Mouse (Mus musculus): Measurements from ENCODE around the gene Minpp1. TPM values are rescaled to one million over a fixed set of nuclear protein-coding genes. Genes with fewer than 3 reads are reported as not detected.

Gene Minpp1
- total RNA-seq, 2 experiments from 2014 or later, result 23.0 to 25.6 TPM

DNA sequence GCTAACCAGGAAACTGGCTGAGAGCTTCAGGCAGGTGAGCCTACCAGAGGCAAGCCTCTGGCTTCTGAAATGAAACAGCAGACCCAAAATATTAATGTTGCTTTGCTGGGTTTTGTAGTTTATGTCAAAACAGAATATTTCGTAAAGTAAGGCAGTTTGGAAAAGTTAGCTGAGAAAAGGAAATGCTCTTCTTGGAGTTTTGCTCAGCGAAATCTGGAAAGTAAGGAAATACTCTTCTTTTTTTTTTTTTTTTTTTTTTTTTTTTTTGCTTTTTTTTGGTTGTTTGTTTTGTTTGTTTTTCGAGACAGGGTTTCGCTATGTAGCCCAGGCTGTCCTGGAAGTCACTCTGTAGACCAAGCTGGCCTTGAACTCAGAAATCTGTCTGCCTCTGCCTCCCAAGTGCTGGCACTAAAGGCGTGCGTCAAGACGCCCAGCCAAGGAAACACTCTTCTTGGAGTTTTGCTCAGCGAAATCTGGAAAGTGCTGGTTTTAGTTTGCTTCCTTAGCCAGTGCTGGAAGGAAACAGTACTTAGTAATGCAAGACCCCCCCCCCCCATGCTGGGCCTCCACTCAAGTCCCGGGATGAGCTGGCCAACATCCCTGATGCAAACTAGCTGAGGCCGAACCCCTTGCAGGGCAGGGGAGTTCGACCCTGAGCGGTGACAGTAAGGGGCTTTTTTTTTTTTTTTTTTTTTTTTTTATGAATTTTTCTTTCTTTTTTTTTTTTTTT is 3.8 kb downstream of the Minpp1 start:
- DNase-seq, result no peak

DNA sequence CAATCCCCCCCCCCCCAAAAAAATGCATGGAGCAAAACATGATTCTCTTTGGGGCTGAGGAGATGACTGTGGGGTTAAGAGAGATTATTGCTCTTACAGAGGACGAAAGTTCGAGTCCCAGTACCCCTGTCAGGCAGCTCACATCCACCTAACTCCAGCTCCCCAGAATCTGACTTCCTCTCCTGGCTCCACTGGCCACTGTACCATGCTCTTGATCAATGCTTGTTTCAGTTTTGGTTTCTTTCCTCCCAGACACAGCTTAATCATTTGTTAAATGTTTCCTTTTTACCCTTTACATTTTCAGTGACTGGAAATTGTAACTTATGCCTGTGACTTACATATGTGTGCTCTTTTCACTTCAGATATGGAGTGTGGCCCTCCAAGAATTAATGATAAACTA is 5.4 kb downstream of the Minpp1 start:
- no peak for DNase-seq

DNA sequence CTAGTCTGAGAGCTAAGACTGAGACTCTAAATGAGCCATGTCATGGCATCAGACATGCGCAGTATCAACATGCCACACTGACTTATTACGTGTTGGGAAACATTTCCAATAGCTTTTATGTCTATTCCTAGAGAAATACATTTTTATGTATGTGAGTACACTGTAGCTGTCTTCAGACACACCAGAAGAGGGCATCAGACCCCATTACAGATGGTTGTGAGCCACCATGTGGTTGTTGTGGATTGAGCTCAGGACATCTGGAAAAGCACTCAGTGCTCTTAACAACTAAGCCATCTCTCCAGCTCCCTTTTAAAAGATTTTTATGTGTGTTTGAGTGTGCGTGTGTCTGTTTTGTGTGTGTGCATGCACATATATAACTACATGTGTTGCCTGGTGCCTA is 6.8 kb downstream of the Minpp1 start:
- no peak for DNase-seq

DNA sequence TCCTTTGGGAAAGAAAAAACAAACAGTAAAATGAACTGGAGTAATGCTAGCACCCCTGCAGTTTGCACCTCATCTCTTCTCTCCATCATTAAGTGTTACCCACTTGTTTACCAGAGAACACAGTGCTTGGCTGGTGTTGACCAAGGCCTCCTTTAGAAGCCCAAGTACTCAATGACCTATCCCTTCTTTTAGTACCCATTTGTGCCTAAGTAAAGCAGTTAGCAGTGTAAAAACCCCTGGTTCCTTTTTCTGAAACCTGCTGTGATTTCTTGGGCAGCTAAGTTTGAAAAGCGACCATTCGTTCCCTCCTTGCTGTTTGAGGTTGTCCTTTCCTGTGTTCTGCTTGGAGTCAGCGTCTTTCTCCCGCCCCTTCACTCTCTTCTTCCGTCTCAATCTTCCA is 7.4 kb downstream of the Minpp1 start:
- DNase-seq, result no peak

DNA sequence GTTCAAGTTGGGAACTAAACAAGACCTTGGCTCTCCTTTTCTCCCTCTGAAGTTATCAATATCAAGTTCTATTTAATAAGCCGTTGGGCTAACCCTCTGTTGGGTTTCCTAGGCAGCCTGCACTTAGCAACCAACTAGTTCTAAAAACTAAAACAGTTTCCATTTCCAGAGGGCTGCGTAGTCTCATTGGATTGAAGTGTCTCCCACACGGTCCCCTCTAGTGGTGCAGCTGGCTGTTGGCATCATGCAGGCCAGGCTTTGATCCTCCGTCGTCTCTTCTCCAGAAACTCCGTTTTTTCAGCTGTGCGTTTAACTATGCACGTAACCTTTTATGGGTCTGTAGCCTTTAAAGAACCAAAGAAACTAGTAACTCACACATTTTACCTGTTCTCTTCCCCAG is 7.9 kb downstream of the Minpp1 start:
- no peak for DNase-seq

DNA sequence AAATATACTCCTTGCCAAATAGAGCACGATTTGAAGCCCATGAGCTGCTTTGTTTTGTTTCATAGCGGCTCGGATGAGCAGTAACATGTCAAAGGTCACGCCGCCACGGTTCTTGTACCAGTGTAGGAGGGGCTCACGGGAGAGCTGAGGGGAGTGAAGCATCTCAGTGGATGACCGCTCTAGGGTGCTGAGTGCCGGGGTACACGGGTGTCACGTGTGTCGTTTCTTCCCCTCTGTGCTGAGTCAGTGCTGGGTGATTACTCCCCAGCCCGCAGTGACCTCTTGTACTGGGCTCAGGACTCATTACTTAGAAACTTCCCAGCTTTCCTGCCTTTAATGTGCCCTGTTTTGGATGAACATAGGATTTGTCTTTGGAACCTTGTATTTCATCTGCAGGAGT is 9.0 kb downstream of the Minpp1 start:
- DNase-seq, result no peak

DNA sequence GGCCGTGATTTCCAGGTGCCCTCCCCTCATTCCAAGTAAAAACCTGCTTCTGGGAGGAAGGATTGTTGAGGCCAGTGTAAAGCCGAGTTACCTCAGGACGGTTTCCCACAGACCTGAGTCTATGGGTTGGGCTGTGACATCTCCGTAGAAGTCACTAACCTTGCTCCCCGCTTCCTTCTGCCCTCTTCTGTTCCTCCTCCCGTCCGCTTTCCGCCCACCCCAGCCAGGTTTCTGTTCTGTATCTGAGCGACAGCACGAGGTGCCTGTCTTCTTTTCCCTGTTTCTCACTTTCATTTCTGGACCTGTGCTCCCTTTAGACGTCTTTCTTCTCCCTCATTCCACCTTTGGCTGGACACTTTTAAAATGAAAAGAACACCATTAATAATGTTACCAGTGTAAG is 9.5 kb downstream of the Minpp1 start:
- DNase-seq, result no peak

DNA sequence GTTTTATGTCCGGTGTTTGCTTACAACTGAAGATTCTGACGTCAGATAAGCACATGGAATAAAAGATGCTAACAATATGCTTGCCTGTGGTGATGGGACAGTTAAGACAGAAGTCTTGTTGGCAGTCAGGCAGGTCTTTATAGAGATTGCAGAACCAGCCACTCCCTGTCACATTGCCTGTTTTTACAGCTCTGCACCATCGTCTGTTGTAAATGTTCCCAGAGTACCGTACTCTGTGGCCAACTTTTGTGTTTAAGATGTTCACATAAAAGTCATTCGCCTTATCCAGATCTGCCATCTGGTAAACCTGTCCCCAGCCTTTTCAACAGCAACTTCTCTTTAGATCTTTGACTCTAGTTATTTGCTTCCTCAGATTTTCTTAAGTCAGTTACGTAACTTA is 11.8 kb downstream of the Minpp1 start:
- no peak for DNase-seq

DNA sequence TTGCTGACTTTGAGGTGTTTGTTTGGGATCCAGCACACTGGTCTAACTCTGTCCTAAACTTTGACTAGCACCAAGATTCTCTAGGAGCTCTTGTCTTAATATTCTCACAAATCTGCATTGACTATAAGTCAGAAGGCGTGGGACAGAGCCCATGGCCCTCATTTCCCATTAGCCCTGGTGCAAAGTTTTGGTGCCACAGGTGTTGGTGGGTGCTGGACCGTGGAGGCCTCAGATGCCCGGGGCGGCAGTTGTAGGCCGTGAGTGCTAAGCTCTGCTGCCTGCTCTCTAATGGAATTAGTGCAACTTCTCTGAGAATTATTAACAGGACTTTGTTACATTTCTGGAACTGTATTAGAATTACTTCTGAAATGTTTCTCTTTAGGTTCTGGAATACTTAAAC is 12.4 kb downstream of the Minpp1 start:
- no peak for DNase-seq

DNA sequence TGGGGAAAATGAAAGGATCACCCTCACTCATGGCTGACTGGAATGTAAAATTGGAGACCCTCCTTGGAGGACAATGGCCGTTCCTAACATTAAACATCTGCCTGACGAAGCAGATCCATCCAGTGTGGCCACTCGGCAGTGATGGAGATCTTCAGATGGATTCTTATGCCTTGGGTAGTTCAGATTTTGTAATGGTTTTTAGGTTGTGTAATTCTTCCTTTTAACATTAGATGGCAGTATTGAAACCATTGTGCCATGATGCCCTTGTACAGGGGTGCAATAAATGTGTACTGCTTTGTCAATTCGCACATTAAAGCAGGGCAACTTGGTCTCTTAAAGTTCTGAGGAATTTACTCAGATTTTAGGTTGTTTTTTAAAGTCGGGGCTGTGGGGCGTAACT is 15.8 kb downstream of the Minpp1 start:
- no peak for DNase-seq

DNA sequence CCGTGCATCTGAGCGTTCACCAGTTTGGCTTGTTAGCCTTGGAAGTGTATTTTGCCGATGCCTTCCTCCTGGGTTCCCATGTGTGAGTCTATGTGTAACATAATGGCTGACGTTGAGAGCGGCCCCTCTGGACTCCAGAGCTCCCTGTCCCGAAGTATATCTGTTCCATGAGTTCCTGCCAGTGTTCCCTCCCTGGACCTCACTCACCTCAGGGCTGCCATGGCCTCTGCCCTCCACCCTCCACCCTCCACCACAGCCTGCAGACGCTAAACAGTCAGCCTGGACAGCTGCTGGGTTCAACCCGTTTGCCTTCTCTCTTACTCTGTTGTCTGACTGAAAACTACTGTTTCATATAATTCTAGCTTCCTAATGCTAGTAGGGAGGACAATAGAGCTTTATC is 20.5 kb downstream of the Minpp1 start:
- no peak for DNase-seq

DNA sequence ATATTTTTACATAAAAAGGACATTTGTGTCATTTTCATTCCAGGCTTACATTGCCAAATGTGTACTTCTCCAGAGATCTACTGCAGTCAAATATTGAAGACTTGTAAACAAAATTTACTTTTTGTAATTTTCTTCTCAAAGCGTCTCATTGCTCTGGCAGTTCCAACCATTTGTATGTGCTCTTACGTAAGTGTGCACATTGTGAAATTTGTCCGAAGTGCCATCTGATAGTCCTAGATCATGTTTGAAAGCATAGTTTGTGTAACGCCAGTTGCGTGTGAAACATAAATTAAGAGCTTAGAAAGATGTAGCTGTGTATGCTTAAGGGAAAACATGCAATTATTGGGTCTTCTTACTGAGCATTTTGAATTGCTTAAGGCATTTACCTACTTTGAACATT is 20.9 kb downstream of the Minpp1 start:
- no peak for DNase-seq

DNA sequence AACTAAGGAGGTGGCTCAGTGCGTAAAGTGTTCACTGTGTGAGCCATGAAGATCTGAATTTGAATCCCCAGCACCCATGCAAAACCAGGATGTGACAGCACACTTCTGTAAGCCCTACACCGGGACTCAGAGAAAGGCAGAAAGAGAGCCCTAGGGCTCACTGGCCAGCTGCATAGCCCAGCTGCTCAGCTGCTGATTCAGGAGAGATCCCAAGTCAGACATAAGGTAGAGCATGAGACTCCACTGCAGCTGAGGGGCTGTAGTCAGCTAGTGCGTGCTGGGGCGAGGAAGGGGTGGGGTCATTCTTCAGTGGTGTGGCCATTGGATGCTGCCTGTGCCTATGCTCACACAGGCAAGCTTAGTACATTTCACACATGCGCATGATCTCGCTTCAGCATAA is 21.5 kb downstream of the Minpp1 start:
- DNase-seq, result no peak

DNA sequence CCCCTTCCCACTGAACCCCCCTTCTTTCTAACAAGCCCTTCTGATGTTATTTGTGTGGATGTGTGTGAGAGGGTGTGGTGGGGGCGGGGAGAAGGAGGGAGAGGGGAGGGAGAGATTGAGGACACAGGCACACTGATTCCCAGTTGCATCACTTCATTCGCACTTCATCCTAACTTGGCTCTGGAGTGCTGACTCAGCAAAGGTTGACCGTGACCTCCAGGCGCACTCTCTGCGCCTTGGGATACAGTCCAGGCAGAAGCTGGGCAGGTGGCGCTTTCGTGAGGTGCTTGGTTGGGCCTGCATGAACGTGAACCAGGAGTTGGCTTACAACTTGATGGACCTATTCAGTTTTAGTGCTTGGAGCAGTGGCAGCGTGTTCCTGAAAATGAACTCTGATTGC is 22.0 kb downstream of the Minpp1 start:
- no peak for DNase-seq

DNA sequence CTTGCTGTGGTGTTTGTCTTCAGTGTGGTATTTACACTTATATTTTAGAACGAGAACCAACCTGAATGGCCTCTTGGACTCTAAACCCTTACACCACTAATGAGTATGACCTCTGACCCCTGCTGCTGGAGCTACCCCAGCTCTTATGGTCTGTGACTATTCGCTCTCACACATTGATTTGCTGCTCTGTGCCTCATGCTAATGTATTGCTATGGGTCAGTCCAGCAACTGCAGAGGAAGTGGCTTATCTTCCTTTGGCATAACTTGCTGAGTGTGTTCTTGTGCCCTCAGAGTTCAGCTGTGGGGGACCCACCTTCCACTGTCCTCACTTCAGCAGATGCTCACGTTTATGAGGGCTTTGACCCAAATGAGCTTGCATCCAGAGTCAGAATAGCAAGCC is 24.7 kb downstream of the Minpp1 start:
- no peak for DNase-seq

DNA sequence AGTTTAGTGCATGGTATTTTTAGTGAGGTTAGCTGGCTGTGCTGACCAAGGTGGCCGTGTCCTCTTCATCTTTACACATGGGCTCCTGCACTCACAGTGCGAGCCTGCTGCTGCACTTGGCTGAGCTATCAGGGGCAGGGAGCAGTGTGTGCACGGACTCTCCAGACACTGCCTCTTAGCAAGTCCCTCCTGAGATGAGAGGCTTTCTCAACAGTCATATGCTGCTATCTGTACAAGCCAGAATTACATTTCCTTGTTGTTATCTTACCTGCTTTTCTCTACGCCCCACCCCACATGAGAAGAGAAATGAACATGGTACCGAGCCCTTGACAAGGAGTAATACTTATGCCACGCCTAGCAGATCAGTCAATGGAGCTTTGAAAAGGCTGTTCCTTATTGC is 25.4 kb downstream of the Minpp1 start:
- no peak for DNase-seq

DNA sequence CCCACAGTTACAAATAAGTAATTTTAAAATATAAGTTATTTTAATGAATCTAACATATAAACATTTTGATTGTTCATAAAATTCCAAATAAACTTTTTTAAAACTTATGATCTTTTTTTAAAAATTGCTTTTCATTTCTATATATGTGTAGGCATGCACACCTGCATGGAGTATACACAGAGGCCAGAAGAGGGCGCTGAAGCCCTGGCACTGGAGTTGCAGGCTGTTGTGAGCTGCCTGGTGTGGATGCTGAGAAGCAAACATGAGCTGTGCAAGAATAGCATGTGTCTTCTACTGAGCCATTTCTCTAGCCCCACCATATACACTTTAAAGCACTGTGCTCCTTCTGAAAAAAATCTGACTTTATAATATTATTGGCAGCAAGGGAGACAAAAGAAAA is 26.9 kb downstream of the Minpp1 start:
- no peak for DNase-seq

DNA sequence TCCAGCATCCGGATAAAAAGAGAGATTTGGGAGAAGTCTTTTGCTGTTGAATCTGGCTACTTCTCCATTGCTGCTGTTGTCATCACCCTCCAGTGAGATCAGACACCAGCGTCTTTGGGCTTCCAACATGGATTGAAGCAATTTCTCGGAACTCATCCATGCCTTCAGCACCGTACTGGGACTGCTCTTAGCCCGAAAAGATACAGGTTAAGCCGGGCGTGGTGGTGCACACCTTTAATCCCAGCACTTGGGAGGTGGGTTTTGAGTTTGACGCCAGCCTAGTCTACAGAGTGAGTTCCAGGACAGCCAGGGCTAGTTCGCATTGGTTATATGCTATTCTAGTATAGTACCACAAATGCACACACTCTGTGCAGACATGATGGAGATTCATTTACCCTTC is 31.0 kb downstream of the Minpp1 start:
- no peak for DNase-seq

DNA sequence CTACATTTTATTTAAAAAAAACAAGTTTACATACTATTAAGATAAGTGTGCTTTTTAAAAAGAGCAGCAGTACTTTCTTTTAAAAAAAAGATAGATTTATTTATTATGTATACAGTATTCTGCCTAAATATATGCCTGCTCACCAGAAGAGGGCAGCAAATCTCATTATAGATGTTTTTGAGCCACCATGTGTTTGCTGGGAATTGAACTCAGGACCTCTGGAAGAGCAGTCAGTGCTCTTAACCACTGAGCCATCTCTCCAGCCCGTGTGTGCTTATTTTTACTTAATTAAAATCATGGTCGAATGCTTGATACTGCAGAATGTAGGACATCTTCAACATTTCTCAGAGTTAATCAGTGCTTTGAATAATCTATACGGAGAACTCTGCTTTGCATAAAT is 35.9 kb downstream of the Minpp1 start:
- DNase-seq, result no peak

DNA sequence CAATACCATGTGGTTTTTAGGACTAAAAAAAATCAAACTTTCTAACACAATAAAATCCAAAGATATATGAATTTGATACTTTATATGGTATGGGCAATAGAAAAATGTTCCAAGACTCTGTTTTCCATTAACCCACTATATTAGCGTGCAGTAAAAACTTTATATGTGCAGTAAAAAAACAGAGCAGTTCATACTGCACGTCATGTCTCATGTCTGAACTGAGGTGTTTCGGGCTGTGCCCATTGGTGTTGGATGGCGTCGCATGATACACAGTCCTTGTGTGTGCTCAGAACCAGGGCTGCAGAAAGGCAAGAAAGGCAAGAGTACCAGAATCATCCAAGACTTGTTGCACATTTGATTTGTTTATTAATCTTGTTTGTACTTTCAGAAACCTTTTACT is 36.7 kb downstream of the Minpp1 start:
- no peak for DNase-seq

DNA sequence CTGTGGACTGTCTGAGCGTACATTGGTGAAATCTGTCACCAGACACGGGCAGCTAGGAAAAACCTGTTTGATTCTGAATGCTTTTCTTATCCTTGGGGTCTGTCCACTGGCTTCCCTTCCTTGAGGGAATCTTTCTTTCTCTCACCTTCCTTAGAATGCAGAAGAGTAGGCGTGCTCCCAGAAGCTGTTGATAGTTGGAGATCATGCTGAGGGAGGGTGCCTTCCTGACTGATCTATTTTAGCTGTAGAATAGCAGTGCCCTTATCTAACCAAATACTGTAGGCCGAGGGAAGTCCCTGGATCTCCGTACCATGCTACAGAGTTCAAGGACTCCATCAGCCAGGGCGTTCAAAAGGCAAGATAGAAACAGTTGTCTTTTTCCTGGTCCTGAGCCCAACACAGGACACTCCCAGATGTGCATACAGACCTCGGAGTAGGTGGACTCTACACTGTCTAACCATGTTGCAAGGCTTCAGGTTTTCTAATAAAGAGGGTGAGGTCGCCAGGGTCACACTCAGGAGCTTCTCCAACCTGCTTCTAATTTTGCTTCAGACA is 37.3 kb downstream of the Minpp1 start:
- DNase-seq, result no peak

DNA sequence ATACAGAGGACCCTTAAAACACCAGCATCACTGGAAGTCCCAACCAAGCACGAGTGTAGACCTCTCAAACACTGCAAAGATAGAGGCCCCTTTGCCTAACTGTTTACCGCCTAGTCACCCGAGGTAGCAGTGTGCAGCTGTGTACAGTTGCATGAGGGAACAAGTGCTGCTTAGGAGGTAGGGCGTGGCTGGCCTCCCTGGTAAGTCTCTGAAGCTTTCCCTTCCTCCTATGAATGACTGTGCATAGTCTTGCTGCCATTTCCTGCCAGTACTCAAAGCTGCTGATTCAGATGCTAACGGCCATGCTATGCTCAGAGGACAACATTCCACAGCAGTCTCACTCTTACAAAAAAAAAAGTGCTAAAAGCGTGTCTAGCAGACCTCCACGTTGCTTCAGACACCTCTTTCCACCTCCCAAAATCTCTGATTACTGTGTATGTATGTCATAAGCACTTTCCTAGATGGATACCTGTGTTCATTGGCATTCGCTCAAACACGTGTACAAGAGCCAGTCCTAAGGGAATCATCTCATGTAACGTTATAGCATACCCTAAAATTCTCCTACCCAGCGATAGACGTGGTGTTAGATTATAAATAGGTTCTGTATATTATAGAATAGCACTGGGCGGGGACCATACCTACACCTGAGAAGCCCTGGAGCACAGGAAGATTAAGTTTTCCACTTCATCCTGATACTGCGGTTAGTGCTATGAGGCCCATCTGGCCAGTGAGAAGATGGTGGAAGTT is 38.4 kb downstream of the Minpp1 start:
- no peak for DNase-seq

DNA sequence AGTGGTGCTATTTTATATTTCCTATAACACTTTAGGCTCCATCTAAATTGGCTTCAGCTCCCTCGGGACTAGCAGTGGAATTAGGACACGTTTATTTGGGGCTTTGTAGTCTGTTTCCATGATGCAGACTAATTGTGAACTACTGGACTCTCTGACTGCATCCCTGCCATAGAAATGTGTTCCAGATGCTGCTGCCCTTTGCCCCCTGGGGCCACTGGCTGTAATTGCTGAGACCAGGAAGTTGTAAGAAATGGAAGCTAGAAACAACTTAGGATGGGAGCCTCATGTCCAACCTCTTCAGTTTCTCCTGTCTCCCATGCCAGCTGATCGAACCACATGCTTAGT is 38.9 kb downstream of the Minpp1 start:
- DNase-seq, result no peak

DNA sequence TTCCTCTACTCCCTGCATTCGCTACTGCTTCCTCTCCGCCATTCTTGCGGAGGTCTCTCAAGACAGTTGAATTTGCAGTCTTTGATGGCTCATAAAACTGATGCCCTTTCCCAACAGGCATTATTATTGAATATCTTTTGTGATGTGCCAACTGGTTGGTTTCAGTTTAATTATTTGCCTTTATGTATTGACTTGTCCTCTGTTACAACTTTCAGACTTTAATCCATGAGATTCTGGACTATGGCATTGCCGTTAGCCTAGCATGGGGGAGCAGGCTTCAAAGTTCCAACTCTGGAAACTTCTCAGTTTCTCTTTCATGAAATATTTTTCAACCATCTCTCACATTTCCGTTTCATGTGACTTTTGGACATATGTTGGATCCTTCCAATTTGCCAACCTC is 41.6 kb downstream of the Minpp1 start:
- no peak for DNase-seq

All from gastrocnemius, postnatal 10 days (tissue).